Mouse (Mus musculus): ENCODE measurements around the gene Hoxd11. TPM values are rescaled to one million over a fixed set of nuclear protein-coding genes. Genes with fewer than 3 reads are reported as not detected.

Gene Hoxd11
- polyA plus RNA-seq, 1 experiment from 2014 or later: not detected

DNA sequence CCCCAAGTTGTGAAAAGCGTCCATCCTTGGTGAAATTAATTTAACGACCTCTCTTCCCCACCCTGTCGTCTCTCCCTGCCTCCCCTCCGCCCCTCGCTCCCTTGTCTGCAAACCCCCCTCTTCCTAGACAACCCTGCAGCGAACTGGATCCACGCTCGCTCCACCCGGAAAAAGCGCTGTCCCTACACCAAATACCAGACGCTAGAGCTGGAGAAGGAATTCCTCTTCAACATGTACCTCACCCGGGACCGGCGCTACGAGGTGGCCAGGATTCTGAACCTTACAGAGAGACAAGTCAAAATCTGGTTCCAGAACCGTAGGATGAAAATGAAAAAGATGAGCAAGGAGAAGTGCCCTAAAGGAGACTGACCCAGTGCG is 19.7 kb downstream of the Hoxd11 start:
- H3K9me3 ChIP-seq (replicated peaks): no peaks in the 10 kb centered on the region
- H3K36me3 ChIP-seq: no peaks in the 10 kb centered on the region
- H3K4me2 ChIP-seq (replicated peaks): peak overlapping the region; percentile 53
- peak overlapping the region; percentile 38 for H3K4me3 ChIP-seq (replicated peaks)
- WGBS: 1% methylated on average over 17 of the region's 17 CpGs
- H3K27ac ChIP-seq (replicated peaks): no peak overlapping the region
- no peak overlapping the region for H3K9ac ChIP-seq
- ATAC-seq (ENCODE audit: insufficient number of reproducible peaks, low FRiP score, low TSS enrichment, low read depth): no peak
- peaks cover 16% of the 10 kb centered on the region for H3K4me1 ChIP-seq
- H3K27me3 ChIP-seq: peaks cover 97% of the 10 kb centered on the region

DNA sequence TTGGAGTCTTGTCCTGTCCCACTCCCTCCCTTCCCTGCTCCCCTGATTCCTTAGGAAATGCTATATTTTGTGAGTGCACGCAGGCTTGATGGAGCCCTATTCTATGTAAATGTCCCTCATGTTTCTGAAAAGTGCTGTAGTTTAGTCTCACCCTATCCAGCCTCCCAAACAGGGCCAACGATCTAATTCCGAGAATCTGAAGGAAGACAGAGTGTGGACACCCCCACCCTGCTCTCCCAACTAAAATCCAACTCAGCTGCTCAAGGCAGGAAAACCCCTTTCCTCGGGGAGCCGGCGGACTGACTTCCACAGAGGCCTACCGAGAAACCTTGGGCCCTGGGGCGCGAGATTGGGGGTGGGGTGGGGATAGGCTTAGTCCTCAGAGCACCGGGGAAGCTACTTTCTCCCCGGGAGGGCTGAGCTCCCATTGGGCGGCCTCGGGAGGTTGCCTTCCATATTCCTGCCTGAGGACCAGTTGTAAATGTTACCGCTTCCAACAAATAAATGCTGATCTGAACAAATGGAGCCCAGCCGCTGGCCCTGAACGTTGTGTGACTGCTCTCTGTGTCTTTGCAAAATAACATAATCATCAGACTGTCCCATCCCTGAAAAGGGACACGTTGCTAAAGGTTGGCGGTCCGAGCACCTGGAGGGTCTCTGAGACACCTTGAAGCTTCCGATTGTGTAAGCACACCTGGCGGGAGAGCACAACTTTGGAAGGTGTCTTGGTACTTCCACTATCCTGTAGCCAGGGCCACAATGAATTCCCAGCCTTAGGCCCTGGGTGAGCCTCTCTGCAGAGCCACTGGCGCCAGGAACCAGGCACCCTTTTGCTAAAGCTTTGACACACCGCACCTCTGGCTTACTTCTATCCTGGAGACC is 20.5 kb downstream of the Hoxd11 start:
- Histone ChIP-seq H3K9ac (no peak overlapping the region), H3K9me3 (replicated peaks) (no peaks in the 10 kb centered on the region), H3K27ac (replicated peaks) (no peak overlapping the region), H3K4me2 (replicated peaks) (no peak overlapping the region), H3K4me3 (replicated peaks) (no peak overlapping the region), H3K4me1 (peaks cover 24% of the 10 kb centered on the region), H3K36me3 (no peaks in the 10 kb centered on the region), H3K27me3 (peaks cover 97% of the 10 kb centered on the region)
- ATAC-seq (ENCODE audit: insufficient number of reproducible peaks, low FRiP score, low TSS enrichment, low read depth): no peak
- WGBS: 7% methylated on average over 23 of the region's 23 CpGs

DNA sequence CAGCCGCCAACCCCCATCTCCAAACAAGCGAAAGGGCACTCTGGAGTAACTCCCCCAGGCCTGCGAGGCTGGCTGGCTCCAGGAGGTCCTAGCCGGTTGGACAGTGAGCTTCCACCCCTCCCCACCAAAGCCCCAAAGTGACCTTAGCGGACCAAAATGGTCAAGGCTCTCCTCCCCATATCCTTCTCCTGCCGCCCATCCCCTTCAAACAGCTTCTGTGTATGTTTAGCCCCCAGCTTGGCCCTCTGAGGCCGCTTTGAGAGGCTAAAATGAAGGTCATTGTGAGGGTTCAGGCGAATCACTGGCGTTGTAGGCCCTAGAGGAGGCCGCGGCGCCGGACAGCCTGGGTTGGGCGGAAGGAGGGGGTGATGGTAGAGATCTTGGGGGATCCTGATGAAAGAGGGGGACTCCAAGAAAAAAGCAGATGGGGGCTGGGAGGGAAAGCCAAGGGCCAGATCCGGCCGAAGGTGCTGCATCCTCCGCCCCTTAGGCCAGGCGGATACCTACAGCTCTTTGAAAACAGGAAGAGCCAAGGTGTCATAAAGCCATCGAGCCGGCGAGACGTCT is 21.3 kb downstream of the Hoxd11 start:
- ATAC-seq (ENCODE audit: insufficient number of reproducible peaks, low FRiP score, low TSS enrichment, low read depth): no peak
- Histone ChIP-seq H3K9ac (no peak overlapping the region), H3K4me1 (peaks cover 32% of the 10 kb centered on the region), H3K9me3 (replicated peaks) (no peaks in the 10 kb centered on the region), H3K4me3 (replicated peaks) (no peak overlapping the region), H3K36me3 (no peaks in the 10 kb centered on the region), H3K4me2 (replicated peaks) (no peak overlapping the region), H3K27ac (replicated peaks) (no peak overlapping the region), H3K27me3 (peaks cover 97% of the 10 kb centered on the region)
- WGBS: 9% methylated on average over 22 of the region's 22 CpGs

DNA sequence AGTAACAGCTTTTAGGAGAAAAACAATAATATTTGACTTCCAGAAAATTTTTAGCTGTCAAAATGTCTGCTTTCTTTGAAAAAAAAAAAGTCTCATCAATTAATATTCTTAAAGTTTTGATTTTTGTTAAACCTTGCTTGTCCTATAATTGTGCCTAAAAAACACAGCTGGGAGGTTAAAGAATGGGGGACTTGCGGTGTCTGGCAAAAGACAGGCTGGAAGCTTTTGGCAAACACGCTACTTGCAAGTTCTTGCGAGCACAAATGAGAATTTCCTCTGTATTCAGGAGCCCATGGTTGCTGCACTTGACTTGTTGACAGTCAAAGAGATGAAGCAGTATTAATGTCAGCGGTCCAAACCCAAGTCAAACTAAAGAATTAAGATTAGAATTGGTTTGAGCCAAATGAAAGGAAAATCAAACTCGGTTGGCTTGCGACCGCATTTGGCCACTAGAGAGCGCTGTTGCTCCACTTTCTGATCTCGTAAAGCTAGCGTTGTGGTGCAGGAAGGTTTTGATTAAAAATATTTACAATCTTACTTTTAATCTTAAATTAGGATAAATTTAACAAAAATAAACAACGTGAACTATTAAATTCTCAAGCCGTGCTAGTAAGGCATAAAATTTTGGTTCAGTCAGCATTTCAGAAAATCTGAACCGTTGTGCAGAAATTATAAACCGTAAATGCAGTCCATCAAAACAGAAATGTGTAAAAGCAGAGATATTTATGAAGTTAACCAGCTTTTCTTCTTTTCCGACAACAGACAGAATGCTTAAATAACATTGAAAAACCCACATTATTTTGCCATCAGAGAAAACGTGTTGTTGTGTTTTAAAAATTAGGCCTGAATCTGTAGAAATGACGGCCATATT is 22.8 kb downstream of the Hoxd11 start:
- Histone ChIP-seq H3K27ac (replicated peaks) (no peak overlapping the region), H3K9me3 (replicated peaks) (no peaks in the 10 kb centered on the region), H3K27me3 (peaks cover 95% of the 10 kb centered on the region), H3K9ac (no peak overlapping the region), H3K36me3 (no peaks in the 10 kb centered on the region), H3K4me2 (replicated peaks) (no peak overlapping the region), H3K4me3 (replicated peaks) (no peak overlapping the region), H3K4me1 (peaks cover 33% of the 10 kb centered on the region)
- ATAC-seq (ENCODE audit: insufficient number of reproducible peaks, low FRiP score, low TSS enrichment, low read depth): no peak
- WGBS: 12% methylated on average over 17 of the region's 17 CpGs

DNA sequence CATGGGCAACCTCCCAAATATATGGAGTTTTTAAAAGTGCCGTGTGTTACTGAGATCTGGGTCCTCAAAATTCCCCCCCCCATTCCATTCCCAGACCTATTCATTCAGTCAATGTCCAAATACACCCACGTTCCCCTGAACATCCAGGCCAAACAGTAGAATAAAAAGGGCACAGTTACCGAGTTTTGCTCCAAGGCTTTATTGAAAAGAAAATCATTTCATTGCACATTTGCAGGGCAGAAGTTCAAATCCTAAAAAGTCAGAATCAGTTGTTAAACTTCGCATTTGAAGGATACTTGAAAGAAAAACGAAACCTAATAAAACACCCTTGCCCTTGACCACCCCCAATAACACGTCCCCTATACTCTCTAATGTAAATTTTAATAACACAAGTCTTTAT is 23.5 kb downstream of the Hoxd11 start:
- Histone ChIP-seq H3K27me3 (peaks cover 95% of the 10 kb centered on the region), H3K4me1 (peaks cover 29% of the 10 kb centered on the region), H3K27ac (replicated peaks) (no peak overlapping the region), H3K4me3 (replicated peaks) (no peak overlapping the region), H3K9ac (no peak overlapping the region), H3K9me3 (replicated peaks) (no peaks in the 10 kb centered on the region), H3K4me2 (replicated peaks) (no peak overlapping the region), H3K36me3 (no peaks in the 10 kb centered on the region)
- ATAC-seq (ENCODE audit: insufficient number of reproducible peaks, low FRiP score, low TSS enrichment, low read depth): no peak
- WGBS: 24% methylated on average over 6 of the region's 6 CpGs

DNA sequence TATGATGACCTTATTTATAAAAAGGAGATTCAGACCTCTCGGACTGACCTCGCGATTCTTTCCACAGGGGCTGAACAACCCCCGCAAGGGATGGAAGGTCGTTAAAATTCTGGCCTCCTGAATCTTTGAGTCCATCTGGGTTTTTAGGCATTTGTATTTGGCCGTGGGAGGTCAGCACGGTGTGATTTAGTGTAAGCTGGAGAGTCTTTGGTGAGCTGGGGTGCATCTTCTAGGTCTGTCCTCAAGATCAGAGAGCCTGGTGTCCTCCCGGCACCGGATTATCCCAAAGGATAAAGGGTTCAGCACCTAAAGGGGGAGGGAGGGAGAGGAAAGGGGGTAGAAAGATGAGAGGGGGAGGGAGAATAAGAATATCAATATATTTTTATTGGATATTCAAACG is 24.0 kb downstream of the Hoxd11 start:
- 15% methylated on average over 10 of the region's 10 CpGs for WGBS
- Histone ChIP-seq H3K36me3 (no peaks in the 10 kb centered on the region), H3K9ac (no peak overlapping the region), H3K27me3 (peaks cover 94% of the 10 kb centered on the region), H3K4me1 (peaks cover 24% of the 10 kb centered on the region), H3K27ac (replicated peaks) (no peak overlapping the region), H3K4me2 (replicated peaks) (no peak overlapping the region), H3K9me3 (replicated peaks) (no peaks in the 10 kb centered on the region), H3K4me3 (replicated peaks) (no peak overlapping the region)
- no peak for ATAC-seq (ENCODE audit: insufficient number of reproducible peaks, low FRiP score, low TSS enrichment, low read depth)

DNA sequence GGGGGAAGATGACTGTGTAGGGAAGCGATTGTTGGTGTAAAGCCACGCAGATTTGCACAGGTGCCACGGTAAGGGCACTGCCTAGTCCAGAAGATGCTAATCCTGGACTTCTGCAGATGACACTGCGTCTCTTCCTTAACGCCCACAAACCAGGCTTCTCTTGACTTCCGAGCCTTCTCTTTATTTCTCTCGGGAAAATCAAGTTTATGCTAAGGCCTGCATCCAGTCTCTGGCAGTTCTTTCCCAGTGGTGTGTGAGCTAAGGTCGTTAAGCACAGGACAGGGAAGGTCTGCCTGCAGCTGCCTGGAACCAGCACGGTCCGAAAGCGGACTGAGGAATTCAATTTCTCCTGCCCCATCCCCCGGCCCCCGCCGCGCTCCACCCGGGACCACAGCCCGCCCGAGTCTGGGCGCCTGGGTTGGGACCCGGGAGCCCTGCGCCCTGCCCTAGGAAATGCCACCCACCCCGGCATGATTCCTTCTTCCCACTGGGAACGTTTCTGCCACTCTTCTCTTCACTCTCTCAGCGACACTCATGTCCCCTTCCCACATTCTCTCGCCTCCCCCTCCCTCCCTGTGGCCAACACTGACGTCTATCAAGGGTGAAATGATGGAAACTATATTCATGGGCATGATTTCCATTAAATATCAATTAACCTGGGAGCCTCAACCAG is 24.5 kb downstream of the Hoxd11 start:
- no peak overlapping the region for H3K9ac ChIP-seq
- WGBS: 4% methylated on average over 26 of the region's 26 CpGs
- no peak for ATAC-seq (ENCODE audit: insufficient number of reproducible peaks, low FRiP score, low TSS enrichment, low read depth)
- peaks cover 19% of the 10 kb centered on the region for H3K4me1 ChIP-seq
- no peaks in the 10 kb centered on the region for H3K9me3 ChIP-seq (replicated peaks)
- H3K4me3 ChIP-seq (replicated peaks): peak overlapping the region; percentile 50; the same call in 1 of the 2 replicates
- no peaks in the 10 kb centered on the region for H3K36me3 ChIP-seq
- H3K27me3 ChIP-seq: peaks cover 94% of the 10 kb centered on the region
- no peak overlapping the region for H3K27ac ChIP-seq (replicated peaks)
- H3K4me2 ChIP-seq (replicated peaks): peak overlapping the region; percentile 84; the same call in 1 of the 2 replicates

DNA sequence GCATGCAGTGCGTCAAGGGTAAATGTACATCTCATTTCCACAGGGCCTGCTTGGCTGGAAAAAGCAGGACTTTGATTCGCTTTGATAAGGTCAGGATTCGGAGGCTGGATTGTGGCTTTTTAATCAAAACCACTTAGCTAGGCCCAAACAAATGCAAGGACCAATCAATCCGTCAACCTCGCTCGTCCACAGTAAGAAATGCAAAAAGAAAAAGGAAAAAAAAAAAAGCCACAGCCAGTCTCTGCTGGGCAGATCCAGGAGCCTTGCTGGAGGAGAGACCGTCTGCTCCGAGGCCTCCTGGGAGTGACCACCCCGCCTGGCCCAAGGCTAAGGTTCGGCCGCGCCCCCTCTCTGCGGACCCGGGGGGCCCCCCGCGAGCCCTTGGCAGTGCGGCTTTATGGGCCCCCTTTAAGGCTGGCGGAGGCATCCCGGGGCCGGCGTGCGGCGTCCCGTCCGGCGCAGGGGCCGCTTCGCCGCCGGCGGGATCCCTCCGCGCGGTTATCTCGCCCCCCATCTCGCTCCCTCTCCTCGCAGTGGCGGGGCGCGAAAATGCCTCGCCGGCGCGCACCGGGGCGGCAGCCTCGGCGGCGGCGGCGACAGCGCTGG is 25.1 kb downstream of the Hoxd11 start, which contains the start of gene Hoxd8:
Hoxd8 (plus strand) TSS at position 223 of the 606 bp plus-strand sequence.
- Histone ChIP-seq H3K4me1 (peaks cover 18% of the 10 kb centered on the region), H3K4me3 (replicated peaks) (peak within 1 kb of the TSS; percentile 50), H3K36me3 (no peaks in the 10 kb centered on the region), H3K9ac (peak within 1 kb of the TSS; percentile 28; the same call in 1 of the 2 replicates), H3K27me3 (peaks cover 94% of the 10 kb centered on the region), H3K27ac (replicated peaks) (peak within 1 kb of the TSS; percentile 55), H3K4me2 (replicated peaks) (peak within 1 kb of the TSS; percentile 84), H3K9me3 (replicated peaks) (no peaks in the 10 kb centered on the region)
- no peak; the same call in 1 of the 2 replicates for ATAC-seq (ENCODE audit: insufficient number of reproducible peaks, low FRiP score, low TSS enrichment, low read depth)
- under 1% methylated on average over 52 of the region's 52 CpGs for WGBS

DNA sequence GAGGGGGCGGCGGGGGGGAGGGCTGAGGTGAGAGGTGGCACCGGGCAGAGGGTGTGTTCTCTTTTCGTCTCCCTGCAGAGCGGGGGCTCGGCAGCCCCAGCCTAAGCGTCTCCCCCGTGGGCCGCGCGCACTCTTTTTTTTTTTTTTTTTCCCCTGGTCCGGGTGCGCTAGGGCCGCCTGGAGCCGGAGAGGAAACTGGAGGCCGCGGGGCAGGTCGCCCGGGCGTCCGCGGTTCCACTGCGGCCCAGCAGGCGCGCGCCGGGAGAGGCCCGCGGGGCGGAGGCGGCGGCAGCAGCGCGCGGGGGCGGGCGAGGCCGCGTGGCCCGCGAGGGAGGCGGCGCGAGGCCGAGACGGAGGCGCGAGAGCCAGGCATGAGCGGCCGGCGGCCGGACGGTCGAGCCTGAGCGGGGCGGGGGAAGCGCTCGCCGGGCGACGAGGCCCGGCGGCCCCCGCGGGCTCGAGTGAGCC is 25.7 kb downstream of the Hoxd11 start:
- H3K9ac ChIP-seq: peak overlapping the region; percentile 28; the same call in 1 of the 2 replicates
- peaks cover 18% of the 10 kb centered on the region for H3K4me1 ChIP-seq
- peaks cover 94% of the 10 kb centered on the region for H3K27me3 ChIP-seq
- peak overlapping the region; percentile 50 for H3K4me3 ChIP-seq (replicated peaks)
- H3K9me3 ChIP-seq (replicated peaks): no peaks in the 10 kb centered on the region
- peak overlapping the region; percentile 84 for H3K4me2 ChIP-seq (replicated peaks)
- no peaks in the 10 kb centered on the region for H3K36me3 ChIP-seq
- H3K27ac ChIP-seq (replicated peaks): peak overlapping the region; percentile 55
- under 1% methylated on average over 58 of the region's 66 CpGs for WGBS
- ATAC-seq (ENCODE audit: insufficient number of reproducible peaks, low FRiP score, low TSS enrichment, low read depth): no peak

DNA sequence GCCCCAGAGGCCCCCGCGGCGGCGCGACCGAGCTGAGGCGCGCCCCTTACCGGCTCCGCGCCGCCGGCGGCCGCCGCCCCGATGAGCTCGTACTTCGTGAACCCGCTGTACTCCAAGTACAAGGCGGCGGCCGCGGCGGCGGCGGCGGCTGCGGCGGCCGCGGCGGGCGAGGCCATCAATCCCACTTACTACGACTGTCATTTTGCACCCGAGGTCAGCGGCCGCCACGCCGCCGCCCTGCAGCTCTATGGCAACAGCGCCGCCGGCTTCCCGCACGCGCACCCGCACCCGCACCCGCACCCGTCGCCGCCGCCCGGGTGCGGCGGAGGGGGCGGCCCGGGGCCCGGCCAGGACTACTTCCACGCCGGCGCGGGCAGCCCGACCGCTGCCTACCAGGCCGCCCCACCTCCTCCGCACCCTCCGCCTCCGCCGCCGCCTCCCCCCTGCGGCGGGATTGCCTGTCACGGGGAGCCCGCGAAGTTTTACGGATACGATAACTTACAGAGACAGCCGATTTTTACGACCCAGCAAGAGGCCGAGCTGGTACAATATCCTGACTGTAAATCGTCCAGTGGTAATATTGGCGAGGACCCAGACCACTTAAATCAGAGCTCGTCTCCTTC is 26.2 kb downstream of the Hoxd11 start:
- Histone ChIP-seq H3K36me3 (no peaks in the 10 kb centered on the region), H3K9me3 (replicated peaks) (no peaks in the 10 kb centered on the region), H3K9ac (peak overlapping the region; percentile 28; the same call in 1 of the 2 replicates), H3K4me3 (replicated peaks) (peak overlapping the region; percentile 50), H3K4me1 (peaks cover 18% of the 10 kb centered on the region), H3K27me3 (peaks cover 94% of the 10 kb centered on the region), H3K27ac (replicated peaks) (peak overlapping the region; percentile 55), H3K4me2 (replicated peaks) (peak overlapping the region; percentile 84)
- ATAC-seq (ENCODE audit: insufficient number of reproducible peaks, low FRiP score, low TSS enrichment, low read depth): no peak
- WGBS: under 1% methylated on average over 75 of the region's 85 CpGs
